Mouse (Mus musculus): Measurements from ENCODE around the gene Acbd6. TPM values are rescaled to one million over a fixed set of nuclear protein-coding genes. Genes with fewer than 3 reads are reported as not detected.

Acbd6 gene
- polyA plus RNA-seq, 1 experiment from 2014 or later = 61.3 TPM

DNA sequence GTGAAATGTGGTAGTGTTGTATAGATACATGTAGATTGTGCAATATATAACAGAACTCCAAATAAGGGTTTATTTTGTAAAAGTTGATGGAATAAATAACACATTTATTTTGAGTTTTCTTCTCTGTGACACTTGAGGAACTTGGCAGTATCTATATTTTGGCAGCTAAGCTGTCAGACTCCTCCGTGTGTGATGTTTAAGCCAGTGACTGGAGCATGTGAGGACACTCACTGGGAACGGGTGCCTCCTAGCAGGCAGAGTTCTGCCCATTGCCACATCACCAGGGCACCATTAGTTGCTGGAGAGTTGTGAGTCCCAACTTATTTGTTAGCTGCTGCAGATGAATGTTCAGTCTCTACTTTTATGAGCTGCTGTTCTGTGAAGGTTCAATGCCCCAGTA is 30.0 kb downstream of the Acbd6 start:
- Histone ChIP-seq H3K4me1 (ENCODE audit: control insufficient read depth in 2 of 2, insufficient read depth in 2 of 2, low read length in 2 of 2) (no peaks in the 10 kb centered on the region), H3K4me3 (ENCODE audit: control insufficient read depth in 1 of 2, insufficient read depth in 1 of 2, low read depth in 1 of 2, low read length in 2 of 2) (no peak overlapping the region), H3K4me2 (ENCODE audit: low read length) (no peak overlapping the region), H3K9me3 (ENCODE audit: control insufficient read depth, low read length) (no peaks in the 10 kb centered on the region), H3K27ac (replicated peaks in 1 of 2; ENCODE audit: control insufficient read depth in 1 of 2, insufficient read depth in 1 of 2, low read depth in 2 of 2, low read length in 2 of 2) (no peak overlapping the region), H3K9ac (ENCODE audit: low read length) (no peak overlapping the region), H3K27me3 (ENCODE audit: control insufficient read depth, insufficient read depth, low read length) (no peaks in the 10 kb centered on the region), H3K36me3 (ENCODE audit: control insufficient read depth, insufficient read depth, low read length) (no peaks in the 10 kb centered on the region)
- WGBS = 77% methylated on average over 2 of the region's 2 CpGs
- ATAC-seq (ENCODE audit: insufficient number of reproducible peaks, insufficient read depth, low FRiP score, low read depth) = no peak

GRCm38 (mm10) chr1:155594141-155594540 is 36.2 kb downstream of the Acbd6 start:
- Histone ChIP-seq H3K27ac (replicated peaks in 1 of 2; ENCODE audit: control insufficient read depth in 1 of 2, insufficient read depth in 1 of 2, low read depth in 2 of 2, low read length in 2 of 2) (no peak overlapping the region), H3K27me3 (ENCODE audit: control insufficient read depth, insufficient read depth, low read length) (no peaks in the 10 kb centered on the region), H3K4me3 (ENCODE audit: control insufficient read depth in 1 of 2, insufficient read depth in 1 of 2, low read depth in 1 of 2, low read length in 2 of 2) (no peak overlapping the region), H3K4me1 (ENCODE audit: control insufficient read depth in 2 of 2, insufficient read depth in 2 of 2, low read length in 2 of 2) (no peaks in the 10 kb centered on the region), H3K36me3 (ENCODE audit: control insufficient read depth, insufficient read depth, low read length) (no peaks in the 10 kb centered on the region), H3K9me3 (ENCODE audit: control insufficient read depth, low read length) (no peaks in the 10 kb centered on the region), H3K9ac (ENCODE audit: low read length) (no peak overlapping the region), H3K4me2 (ENCODE audit: low read length) (no peak overlapping the region)
- WGBS = 63% methylated on average over 1 of the region's 1 CpGs
- ATAC-seq (ENCODE audit: insufficient number of reproducible peaks, insufficient read depth, low FRiP score, low read depth) = no peak

- H3K27me3 ChIP-seq (ENCODE audit: control insufficient read depth, insufficient read depth, low read length) = no peaks in the 10 kb centered on the region
- H3K4me3 ChIP-seq (ENCODE audit: control insufficient read depth in 1 of 2, insufficient read depth in 1 of 2, low read depth in 1 of 2, low read length in 2 of 2) = no peak overlapping the region
- no peaks in the 10 kb centered on the region for H3K4me1 ChIP-seq (ENCODE audit: control insufficient read depth in 2 of 2, insufficient read depth in 2 of 2, low read length in 2 of 2)
- H3K27ac ChIP-seq (replicated peaks in 1 of 2; ENCODE audit: control insufficient read depth in 1 of 2, insufficient read depth in 1 of 2, low read depth in 2 of 2, low read length in 2 of 2) = no peak overlapping the region
- no peak overlapping the region for H3K4me2 ChIP-seq (ENCODE audit: low read length)
- no peak overlapping the region for H3K9ac ChIP-seq (ENCODE audit: low read length)
- 89% methylated on average over 3 of the region's 3 CpGs for WGBS
- no peaks in the 10 kb centered on the region for H3K9me3 ChIP-seq (ENCODE audit: control insufficient read depth, low read length)
- ATAC-seq (ENCODE audit: insufficient number of reproducible peaks, insufficient read depth, low FRiP score, low read depth) = no peak
- H3K36me3 ChIP-seq (ENCODE audit: control insufficient read depth, insufficient read depth, low read length) = no peaks in the 10 kb centered on the region
Observed at GRCm38 (mm10) chr1:155596576-155596975, 38.7 kb downstream of the Acbd6 start.

GRCm38 (mm10) chr1:155604706-155605105 is 46.8 kb downstream of the Acbd6 start:
- no peak for ATAC-seq (ENCODE audit: insufficient number of reproducible peaks, insufficient read depth, low FRiP score, low read depth)
- WGBS = 79% methylated on average over 1 of the region's 1 CpGs
- Histone ChIP-seq H3K4me3 (ENCODE audit: control insufficient read depth in 1 of 2, insufficient read depth in 1 of 2, low read depth in 1 of 2, low read length in 2 of 2) (no peak overlapping the region), H3K4me2 (ENCODE audit: low read length) (no peak overlapping the region), H3K4me1 (ENCODE audit: control insufficient read depth in 2 of 2, insufficient read depth in 2 of 2, low read length in 2 of 2) (no peaks in the 10 kb centered on the region), H3K36me3 (ENCODE audit: control insufficient read depth, insufficient read depth, low read length) (no peaks in the 10 kb centered on the region), H3K27ac (replicated peaks in 1 of 2; ENCODE audit: control insufficient read depth in 1 of 2, insufficient read depth in 1 of 2, low read depth in 2 of 2, low read length in 2 of 2) (no peak overlapping the region), H3K27me3 (ENCODE audit: control insufficient read depth, insufficient read depth, low read length) (no peaks in the 10 kb centered on the region), H3K9me3 (ENCODE audit: control insufficient read depth, low read length) (no peaks in the 10 kb centered on the region), H3K9ac (ENCODE audit: low read length) (no peak overlapping the region)

- Histone ChIP-seq H3K27ac (replicated peaks in 1 of 2; ENCODE audit: control insufficient read depth in 1 of 2, insufficient read depth in 1 of 2, low read depth in 2 of 2, low read length in 2 of 2) (no peak overlapping the region), H3K27me3 (ENCODE audit: control insufficient read depth, insufficient read depth, low read length) (no peaks in the 10 kb centered on the region), H3K9ac (ENCODE audit: low read length) (no peak overlapping the region), H3K9me3 (ENCODE audit: control insufficient read depth, low read length) (no peaks in the 10 kb centered on the region), H3K36me3 (ENCODE audit: control insufficient read depth, insufficient read depth, low read length) (no peaks in the 10 kb centered on the region), H3K4me1 (ENCODE audit: control insufficient read depth in 2 of 2, insufficient read depth in 2 of 2, low read length in 2 of 2) (no peaks in the 10 kb centered on the region), H3K4me2 (ENCODE audit: low read length) (no peak overlapping the region), H3K4me3 (ENCODE audit: control insufficient read depth in 1 of 2, insufficient read depth in 1 of 2, low read depth in 1 of 2, low read length in 2 of 2) (no peak overlapping the region)
- WGBS = 58% methylated on average over 11 of the region's 11 CpGs
- ATAC-seq (ENCODE audit: insufficient number of reproducible peaks, insufficient read depth, low FRiP score, low read depth) = no peak
Observed at GRCm38 (mm10) chr1:155605391-155606155, 47.7 kb downstream of the Acbd6 start.

GRCm38 (mm10) chr1:155606156-155606531 is 48.2 kb downstream of the Acbd6 start:
- no peak overlapping the region for H3K4me3 ChIP-seq (ENCODE audit: control insufficient read depth in 1 of 2, insufficient read depth in 1 of 2, low read depth in 1 of 2, low read length in 2 of 2)
- WGBS = 83% methylated on average over 8 of the region's 8 CpGs
- no peaks in the 10 kb centered on the region for H3K4me1 ChIP-seq (ENCODE audit: control insufficient read depth in 2 of 2, insufficient read depth in 2 of 2, low read length in 2 of 2)
- no peaks in the 10 kb centered on the region for H3K9me3 ChIP-seq (ENCODE audit: control insufficient read depth, low read length)
- no peak for ATAC-seq (ENCODE audit: insufficient number of reproducible peaks, insufficient read depth, low FRiP score, low read depth)
- no peak overlapping the region for H3K9ac ChIP-seq (ENCODE audit: low read length)
- no peak overlapping the region for H3K4me2 ChIP-seq (ENCODE audit: low read length)
- H3K27me3 ChIP-seq (ENCODE audit: control insufficient read depth, insufficient read depth, low read length) = no peaks in the 10 kb centered on the region
- H3K36me3 ChIP-seq (ENCODE audit: control insufficient read depth, insufficient read depth, low read length) = no peaks in the 10 kb centered on the region
- H3K27ac ChIP-seq (replicated peaks in 1 of 2; ENCODE audit: control insufficient read depth in 1 of 2, insufficient read depth in 1 of 2, low read depth in 2 of 2, low read length in 2 of 2) = no peak overlapping the region

DNA sequence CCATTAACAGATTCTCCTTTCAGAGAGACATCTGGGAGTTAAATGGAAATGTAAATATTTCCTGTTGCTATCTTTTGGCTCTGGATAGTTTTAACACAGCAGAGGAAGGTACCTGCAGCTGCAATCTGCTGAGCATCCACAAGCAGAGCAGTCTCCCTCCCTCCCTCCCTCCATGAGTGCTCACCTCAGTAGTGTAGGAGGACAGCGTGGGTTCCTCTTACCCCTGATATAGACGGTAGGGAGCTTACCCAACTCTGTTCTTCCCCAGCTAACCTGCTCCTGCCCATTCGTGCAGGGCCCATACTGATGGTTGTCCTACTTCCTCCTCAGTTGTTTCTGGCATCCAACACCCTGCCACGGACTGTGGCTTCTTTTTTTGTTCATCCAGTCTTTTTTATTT is 50.6 kb downstream of the Acbd6 start:
- Histone ChIP-seq H3K27me3 (ENCODE audit: control insufficient read depth, insufficient read depth, low read length) (no peaks in the 10 kb centered on the region), H3K36me3 (ENCODE audit: control insufficient read depth, insufficient read depth, low read length) (no peaks in the 10 kb centered on the region), H3K4me3 (ENCODE audit: control insufficient read depth in 1 of 2, insufficient read depth in 1 of 2, low read depth in 1 of 2, low read length in 2 of 2) (no peak overlapping the region), H3K27ac (replicated peaks in 1 of 2; ENCODE audit: control insufficient read depth in 1 of 2, insufficient read depth in 1 of 2, low read depth in 2 of 2, low read length in 2 of 2) (no peak overlapping the region), H3K9me3 (ENCODE audit: control insufficient read depth, low read length) (no peaks in the 10 kb centered on the region), H3K4me2 (ENCODE audit: low read length) (no peak overlapping the region), H3K4me1 (ENCODE audit: control insufficient read depth in 2 of 2, insufficient read depth in 2 of 2, low read length in 2 of 2) (no peaks in the 10 kb centered on the region), H3K9ac (ENCODE audit: low read length) (no peak overlapping the region)
- WGBS = 51% methylated on average over 4 of the region's 4 CpGs
- no peak for ATAC-seq (ENCODE audit: insufficient number of reproducible peaks, insufficient read depth, low FRiP score, low read depth)

DNA sequence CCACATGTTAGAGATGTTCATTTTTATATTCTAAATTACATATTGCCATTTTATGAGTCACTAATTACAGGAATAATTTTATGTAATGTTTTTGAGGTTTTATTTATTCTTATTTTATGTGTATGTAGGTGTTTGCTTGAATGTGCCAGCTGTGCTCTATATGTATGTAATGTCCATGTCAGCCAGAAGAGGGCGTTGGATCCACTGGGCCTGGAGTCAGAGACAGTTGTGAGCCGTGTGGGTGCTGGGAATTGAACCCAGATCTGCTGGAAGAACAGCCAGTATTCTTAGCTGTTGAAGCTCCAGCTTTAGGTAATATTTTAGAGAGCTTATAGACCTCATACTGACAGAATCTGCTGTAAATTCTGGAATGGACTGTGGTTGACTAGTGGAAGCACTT is 56.5 kb downstream of the Acbd6 start:
- ATAC-seq (ENCODE audit: insufficient number of reproducible peaks, insufficient read depth, low FRiP score, low read depth) = no peak
- H3K9ac ChIP-seq (ENCODE audit: low read length) = no peak overlapping the region
- H3K27me3 ChIP-seq (ENCODE audit: control insufficient read depth, insufficient read depth, low read length) = no peaks in the 10 kb centered on the region
- WGBS = 51% methylated on average over 2 of the region's 2 CpGs
- H3K4me1 ChIP-seq (ENCODE audit: control insufficient read depth in 2 of 2, insufficient read depth in 2 of 2, low read length in 2 of 2) = no peaks in the 10 kb centered on the region
- no peaks in the 10 kb centered on the region for H3K9me3 ChIP-seq (ENCODE audit: control insufficient read depth, low read length)
- no peak overlapping the region for H3K27ac ChIP-seq (replicated peaks in 1 of 2; ENCODE audit: control insufficient read depth in 1 of 2, insufficient read depth in 1 of 2, low read depth in 2 of 2, low read length in 2 of 2)
- 0 out of 2 replicates have a peak, but pooled peaks cover 2% of the 10 kb centered on the region for H3K36me3 ChIP-seq (ENCODE audit: control insufficient read depth, insufficient read depth, low read length)
- H3K4me2 ChIP-seq (ENCODE audit: low read length) = no peak overlapping the region
- H3K4me3 ChIP-seq (ENCODE audit: control insufficient read depth in 1 of 2, insufficient read depth in 1 of 2, low read depth in 1 of 2, low read length in 2 of 2) = no peak overlapping the region

Data from heart, embryonic 14.5 days (tissue).